Mouse (Mus musculus) inflammation-experienced regulatory T-cells, adult 16 weeks (primary cell): ENCODE data around the gene Tshr. TPM values are rescaled to one million over a fixed set of nuclear protein-coding genes. Genes with fewer than 3 reads are reported as not detected.

Experiments used
- polyA plus RNA-seq: library from polyadenylated mRNA; unstranded; fragments of 100-300 nt; shearing (Covaris generic); gene quantifications from one replicate; pipeline ENCODE4 v1.2.1, GENCODE M21; 2017

The Tshr gene
- polyA plus RNA-seq, result not detected

DNA sequence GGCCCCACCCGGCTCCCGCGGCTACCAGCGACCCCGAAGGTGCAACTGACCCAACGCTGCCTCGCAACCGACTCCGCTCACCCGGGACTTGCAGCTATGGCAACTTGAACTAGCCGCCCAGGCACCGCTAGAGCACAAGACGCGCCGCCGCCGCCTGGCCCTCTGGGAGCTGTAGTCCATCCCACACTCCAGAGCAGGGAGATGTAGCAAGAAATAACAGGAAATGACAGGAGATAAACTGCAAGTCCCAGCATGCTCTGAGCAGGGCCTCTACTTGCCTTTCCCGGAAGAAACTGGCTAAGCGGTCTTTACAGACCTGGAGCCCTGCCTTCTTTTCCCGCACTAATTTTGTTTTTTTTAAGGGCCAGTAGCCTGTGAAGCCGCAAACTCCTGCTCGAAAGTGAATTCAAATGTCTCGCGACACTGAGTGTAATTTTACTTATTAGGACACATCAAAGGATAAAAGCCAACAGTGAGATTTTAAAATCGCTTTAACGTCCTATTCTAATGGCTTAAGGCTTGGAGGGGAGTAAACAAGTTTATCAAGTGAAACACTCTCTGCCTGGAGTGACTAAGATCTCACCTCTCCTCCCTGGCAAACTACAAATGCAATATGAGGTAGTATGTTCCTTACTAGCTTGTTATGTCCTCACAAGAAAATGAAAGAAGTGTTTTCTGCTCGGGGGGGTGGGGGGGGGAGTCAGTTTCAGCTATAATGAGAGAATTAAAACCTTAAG lies at the start of gene Tshr, which contains the start of gene Cep128:
TSS of gene Tshr (plus strand) at position 283 of the 737 bp plus-strand sequence.
TSS of gene Cep128 (minus strand) at position 129 of the 737 bp plus-strand sequence.

GRCm38 (mm10) chr12:91589847-91590690 lies 205.7 kb downstream of the Tshr start, which contains the start of gene Gtf2a1:
TSS of gene Gtf2a1 (minus strand) at chr12:91590487.

Other genes with a start within 250 kb of the Tshr start
- gene Cep128, start 154 bp upstream of the Tshr start, polyA plus RNA-seq, result 11.8 TPM
- 47.6 TPM for gene Gtf2a1, start 205.9 kb downstream of the Tshr start, polyA plus RNA-seq